Mouse (Mus musculus) CD4-positive helper T cell, adult 2 months (primary cell): Measurements from ENCODE around the gene Nup93.

Experiments
- DNase-seq: peaks from one replicate; pipeline ENCODE4 v3.0.0-alpha.2; 2012; ENCODE audit warnings: low read depth, missing footprints, low spot score

The Nup93 gene

DNA sequence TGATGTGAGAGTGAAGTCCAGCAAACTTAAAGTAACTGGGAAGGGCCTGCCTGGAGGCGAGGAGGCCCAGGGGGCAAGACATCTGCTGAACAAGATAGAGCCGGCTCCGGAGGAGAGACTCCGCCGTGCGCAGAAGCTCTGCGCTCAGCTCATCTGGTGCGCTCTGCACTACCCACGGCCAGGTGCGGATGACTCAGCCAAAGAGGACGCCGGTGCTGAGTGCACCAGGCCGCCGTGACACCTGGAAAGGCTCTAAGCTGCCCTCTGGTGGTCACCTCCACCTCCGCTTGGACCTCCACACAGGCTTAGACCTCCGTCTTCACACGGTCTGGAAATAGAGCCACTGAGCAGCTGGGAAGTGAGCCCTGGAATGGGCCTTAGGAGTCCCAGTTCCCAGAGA is 27.8 kb upstream of the Nup93 start:
- DNase-seq, result peak; percentile 71

DNA sequence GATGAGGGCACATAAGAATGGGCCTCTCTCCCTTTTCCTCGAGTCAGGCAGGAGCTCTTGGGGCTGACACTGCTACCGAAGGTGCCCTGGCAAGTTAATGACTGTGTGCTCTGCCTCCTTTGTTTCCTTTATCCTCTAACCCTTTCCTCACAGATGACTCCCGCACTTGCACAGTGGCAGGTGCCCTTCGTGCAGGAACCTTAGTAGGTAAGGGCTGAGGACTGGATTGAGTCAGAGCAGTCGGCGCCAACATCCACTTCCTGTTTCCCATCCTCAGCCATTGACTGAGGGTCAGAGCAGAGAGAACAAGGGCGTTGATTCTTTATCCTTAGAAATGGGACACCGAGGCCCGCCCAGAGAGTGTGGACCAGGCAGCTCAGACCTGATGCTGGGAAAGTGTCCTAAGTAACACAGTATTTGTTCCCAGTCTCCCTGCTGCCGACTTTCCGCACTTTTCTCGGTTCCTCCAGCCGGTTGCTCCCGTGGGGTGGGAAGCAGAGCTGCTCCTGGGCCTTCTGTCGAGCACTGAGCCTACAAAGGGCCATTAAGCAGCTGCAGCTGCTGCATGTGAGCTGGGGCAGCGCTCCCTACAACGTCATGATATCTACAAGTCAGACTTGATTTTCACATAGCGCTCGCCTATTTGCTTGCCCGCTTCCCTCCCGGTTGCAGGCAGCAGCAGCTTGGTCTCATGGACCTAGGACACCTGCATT is 26.9 kb upstream of the Nup93 start:
- no peak for DNase-seq

DNA sequence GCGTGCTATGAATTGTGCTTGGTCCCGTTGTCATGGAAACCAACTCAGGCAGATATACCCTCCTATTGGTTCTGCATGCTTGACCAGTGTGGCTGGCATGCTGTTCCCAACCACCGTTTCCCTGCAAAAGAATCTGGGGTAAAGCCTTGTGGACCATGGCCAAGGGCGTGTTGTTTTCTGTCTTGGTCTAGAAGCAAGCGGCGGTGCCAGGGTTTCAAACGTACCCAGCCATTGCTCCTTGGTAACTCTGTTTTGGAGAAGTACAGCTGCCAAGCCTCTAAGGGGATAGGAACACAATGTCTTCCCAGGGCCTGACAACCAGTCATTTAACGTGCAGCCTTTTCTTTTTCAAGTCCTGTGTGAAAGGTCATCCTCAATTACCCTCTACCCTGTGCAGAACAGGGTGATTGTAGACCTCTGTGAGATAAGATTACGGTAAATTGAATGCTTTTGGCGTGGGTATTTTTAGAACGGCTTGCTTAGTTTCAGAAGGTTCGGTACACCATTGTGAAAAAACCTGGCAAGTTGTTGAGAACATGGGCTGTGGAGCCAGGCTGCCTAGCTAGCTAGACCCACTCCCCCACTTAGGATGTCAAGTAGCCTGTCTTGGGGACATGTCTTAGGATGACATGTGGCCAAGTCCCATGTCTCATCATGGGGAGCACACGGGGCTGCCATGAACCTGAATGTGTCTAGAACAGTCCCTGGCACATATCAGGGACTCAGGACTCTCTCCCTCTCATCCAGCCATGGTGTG is 24.9 kb upstream of the Nup93 start:
- no peak for DNase-seq

DNA sequence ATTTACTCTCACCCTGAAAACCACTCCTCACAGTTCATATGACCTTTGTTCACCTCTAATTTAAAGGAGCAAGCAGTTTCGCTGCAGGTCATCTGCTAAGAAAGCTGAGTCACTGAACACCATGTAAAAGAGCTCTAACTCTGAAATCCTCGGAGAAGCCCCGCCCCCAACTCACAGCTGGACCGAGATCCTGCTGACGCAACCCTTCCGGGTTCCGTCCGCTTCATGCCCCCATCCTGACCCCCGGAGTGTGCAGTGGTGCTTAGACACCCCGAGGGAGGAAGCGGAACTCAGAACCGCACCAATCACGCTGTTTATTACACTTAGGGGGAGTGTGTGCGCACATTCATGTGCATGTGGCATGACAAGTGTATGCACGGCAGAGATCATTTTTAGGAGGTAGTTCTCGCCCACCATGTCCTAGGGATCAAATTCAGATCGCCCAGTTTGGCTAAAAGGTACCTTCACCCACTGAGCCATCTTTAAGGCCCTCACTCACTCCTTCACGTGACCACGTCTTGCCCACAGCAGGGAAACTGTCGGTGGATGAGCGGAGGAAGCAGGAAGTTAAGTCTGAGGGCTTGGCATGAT is 23.2 kb upstream of the Nup93 start:
- DNase-seq, result peak; percentile 78

DNA sequence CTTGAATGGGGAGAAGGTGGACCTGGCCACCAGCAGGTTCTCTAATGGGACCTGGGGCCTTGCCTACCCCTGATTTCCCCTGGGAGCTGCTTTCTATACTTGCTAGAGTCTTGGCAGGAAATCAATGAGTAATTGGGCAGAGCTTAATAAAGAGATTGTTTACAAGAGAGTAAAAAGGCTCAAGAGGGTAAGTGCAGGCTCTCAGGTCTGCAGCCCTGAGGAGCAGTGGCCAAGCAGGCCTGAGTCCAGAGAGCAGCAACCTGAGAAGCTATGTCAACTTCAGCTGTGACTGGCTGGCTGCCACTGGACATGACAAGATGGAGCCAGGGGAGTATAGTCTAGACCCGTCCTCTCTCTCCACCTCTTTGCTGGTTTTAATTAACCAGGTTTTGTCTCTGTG is 21.4 kb upstream of the Nup93 start:
- no peak for DNase-seq

DNA sequence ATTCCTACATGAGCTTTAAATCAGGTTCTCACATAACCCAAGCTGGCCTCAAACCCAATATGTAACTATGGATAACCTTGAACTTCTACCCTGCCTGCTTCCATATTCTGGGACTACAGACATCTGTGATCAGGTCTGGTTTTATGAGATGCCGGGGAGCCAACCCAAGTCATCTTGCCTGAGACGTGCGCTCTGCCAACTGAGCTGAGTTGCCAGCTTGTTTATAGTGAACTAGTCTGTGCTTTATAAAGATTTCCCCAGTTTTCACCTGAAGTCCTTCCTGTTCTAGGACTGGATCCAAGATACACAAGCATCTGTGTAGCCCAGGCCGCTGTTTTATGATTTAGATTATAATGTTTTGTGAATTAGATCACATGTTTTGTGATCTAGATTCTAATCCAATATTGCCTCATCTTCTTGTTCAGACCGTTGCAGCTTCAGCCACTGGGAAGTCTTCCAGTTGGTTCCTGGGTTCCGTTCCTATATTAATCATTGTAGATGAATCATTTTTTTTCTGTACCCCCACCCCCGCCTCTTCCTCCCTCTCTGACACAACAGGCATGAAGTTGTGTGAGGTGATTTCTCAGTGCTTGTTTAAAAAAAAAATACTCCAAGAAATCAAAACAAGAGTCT is 19.7 kb upstream of the Nup93 start:
- DNase-seq, result no peak

DNA sequence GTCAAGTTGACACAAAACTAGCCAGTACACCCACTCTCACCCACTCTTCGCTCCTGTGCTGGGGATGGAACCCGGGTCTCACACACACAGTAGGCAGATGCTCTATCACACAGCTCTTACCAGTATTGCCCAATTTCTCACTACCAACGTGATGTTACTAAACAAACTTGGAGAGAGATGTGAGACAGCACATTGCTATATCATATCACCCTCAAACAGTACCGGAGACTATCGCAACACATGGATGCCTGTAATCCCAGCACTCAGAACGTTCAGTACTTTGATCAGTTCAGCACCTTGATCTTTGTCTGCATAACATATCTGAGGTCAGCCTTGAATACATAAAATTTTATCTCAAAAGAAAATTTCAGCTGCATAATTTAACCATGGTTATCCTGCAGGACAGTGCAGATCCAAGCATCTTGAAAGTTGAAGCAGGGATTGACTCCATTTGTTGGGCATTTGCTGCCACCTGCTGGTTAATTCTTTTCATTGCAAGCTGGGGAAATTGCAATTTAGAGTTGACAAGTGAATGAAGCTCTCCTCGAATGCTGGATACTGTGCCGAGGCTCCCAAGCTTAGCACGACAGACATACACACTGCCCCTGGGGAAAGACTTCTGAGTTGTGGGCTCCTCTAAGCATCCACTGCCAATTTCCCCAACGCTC is 15.0 kb upstream of the Nup93 start:
- peak; percentile 64 for DNase-seq

DNA sequence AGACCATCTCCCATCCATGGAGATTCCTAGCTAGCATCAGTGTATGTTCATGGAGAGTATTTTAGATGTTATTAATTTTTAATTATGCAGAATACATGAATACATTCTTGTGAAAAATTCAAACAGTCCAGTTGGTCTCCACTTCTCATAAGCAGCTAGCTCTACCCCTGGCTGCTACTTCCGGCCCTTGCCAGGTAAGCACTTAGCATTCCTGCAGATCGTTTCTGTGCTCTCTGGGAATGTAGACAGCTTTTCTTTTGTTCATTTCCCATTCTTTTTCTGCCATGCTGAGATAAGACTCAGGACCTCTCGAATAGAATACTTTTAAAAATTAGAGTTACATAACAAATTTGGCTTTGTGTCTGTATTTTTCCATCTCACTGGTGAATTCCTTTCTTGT is 10.3 kb upstream of the Nup93 start:
- DNase-seq, result no peak

DNA sequence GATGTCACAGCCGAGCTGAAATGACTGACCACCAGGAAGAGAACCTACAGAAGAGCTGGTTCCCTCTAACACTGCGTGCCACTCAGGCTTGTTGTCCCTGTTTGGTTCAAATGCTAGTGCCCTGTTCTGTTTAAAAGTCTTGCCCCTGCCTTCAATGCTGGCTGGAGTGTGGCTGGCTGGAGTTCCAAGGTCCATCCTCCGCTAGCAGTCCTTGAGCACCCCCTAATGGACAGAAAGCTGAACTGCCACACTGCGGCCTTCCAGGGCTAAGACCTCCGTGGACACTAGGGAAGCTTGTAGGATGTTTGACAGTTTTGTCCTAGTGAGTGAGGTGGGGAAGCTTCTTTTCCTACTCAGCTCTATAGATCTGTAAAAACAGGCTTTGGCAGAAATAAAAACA is 8.6 kb upstream of the Nup93 start:
- peak; percentile 52 for DNase-seq

DNA sequence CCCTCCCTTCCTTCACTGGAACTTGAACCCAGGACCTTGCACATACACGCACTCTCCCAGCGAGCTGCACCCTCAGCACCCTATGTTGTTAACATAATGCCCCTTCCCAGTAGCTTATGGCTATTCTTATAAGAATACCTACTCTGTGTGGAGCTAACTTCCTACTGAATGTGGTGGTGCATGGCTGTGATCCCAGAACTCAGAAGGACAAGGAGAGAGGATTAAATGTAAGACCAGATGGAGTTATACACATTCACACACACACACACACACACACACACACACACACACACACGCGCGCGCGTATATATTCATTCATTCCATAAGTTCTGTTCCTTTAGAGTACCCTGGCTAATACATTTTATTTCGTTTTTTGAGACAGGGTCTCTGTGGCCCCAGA is 8.1 kb upstream of the Nup93 start:
- no peak for DNase-seq

DNA sequence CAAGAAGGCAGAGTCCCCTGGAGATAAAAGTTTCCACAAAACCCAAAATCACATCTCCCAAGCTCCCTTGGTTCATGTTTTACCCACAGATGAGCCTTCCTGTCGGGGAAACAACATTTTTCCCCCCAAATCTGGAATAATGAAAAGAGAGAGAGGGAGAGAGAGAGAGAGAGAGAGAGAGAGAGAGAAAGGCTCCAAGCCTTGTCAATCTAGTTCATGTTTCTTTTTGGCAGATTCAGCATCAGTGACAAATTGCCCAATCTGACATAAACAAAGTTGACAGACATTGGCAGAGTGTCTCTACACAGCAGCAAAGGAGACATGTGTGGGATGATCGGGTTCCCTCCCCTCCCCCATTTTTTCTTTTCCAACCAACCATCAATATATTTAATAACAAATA is 6.9 kb upstream of the Nup93 start:
- DNase-seq, result no peak

DNA sequence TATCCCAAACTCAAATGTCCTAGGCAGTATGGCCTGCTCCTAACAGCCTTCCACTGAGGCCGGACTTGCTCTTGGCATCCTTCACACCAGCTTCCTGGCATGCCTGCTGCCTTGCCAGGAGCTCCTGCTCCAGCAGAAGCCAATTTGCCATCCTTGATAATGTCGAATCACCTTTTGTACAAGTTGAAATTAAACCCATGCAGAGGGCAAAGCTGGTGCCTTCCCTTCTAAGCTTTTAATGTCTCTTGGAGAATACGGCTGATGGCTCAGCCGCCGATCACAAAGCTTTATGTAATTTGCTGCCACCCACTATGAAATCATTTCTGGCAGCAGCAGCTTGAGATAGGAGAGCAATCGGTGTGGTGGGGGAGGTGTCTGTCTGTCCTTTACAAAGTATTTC is 4.7 kb upstream of the Nup93 start:
- no peak for DNase-seq

DNA sequence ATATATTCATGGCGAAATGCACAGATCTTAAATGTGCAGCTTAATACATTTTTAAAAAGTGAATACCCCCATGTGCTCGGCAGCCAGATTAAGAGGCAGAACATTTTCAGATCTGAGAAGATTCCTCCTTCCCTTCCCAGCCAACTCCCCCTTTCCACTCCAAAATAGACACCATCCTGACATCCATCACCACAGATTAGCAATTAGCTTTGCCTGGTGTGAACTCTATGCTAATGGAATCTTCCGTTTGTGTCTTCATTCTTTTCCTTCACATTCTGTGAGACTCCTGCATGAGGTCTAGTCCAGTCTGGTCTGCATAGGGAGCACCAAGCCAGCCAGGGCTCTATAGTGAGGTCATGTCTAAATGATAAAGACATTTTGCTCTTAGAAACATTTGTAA is 4.1 kb upstream of the Nup93 start:
- no peak for DNase-seq

DNA sequence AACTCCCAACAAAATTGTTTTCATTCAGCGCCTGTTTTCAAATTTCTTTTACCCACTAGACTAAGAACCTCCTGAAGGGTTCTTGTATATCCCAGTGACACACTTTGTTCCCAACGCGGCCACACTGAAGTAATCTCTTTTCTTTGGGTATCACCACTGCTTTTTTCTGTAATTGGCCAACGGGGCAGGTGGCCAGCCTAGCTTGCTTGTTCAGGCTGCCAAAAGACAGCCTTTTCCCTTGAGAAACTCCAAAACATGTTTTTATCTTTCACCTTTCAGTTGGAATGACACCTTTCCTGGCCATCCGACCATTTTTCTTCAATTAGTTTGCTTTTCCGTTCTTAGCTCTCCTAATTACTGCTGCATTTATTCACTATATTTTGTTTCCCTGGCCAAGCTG is 545 bp upstream of the Nup93 start:
- DNase-seq, result no peak

DNA sequence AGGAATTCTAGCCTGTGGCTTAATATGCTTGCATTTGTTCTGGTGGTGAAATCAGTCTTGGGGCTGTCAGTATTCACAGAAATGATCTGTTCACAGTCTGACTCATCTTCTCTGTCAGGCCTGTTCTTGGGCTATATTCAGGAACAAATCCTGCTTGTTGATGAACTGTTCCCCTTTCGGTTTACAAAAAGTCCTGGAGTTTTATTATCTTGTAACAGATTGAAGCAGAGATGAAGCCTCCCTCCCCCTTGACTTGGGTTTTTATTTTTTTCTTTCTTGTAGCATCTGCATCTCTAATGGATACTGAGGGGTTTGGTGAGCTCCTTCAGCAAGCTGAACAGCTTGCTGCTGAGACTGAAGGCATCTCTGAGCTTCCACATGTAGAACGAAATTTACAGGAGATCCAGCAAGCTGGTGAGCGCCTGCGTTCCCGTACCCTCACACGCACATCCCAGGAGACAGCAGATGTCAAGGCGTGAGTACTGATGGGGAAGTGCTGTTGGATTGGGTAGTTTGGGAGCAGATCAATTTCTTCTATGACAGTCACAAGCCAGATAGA is 13.1 kb downstream of the Nup93 start:
- DNase-seq, result no peak

DNA sequence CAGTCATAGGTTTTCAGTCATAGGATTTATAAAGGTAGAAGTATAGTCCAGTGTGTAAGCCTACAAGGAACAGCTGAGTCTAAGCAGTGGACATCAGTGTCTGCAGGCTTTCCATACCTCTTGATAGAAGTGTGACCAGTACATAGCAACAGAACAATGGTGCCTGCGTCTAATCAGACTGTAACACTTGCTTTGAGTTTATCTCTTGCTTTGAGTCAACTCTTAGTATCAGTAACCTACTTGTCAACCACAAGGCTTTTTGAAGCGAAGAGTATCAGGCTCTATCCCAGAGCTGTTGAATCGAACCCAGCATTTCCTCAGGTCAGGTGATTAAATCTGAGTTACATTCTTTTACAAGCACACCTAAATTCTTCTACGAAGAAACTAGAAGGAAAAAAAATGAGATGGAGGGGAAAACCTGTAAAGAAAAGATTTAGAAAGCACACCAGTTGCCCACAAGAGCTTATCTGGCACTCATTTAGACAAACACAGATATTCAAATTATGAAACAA is 25.9 kb downstream of the Nup93 start:
- DNase-seq, result no peak

DNA sequence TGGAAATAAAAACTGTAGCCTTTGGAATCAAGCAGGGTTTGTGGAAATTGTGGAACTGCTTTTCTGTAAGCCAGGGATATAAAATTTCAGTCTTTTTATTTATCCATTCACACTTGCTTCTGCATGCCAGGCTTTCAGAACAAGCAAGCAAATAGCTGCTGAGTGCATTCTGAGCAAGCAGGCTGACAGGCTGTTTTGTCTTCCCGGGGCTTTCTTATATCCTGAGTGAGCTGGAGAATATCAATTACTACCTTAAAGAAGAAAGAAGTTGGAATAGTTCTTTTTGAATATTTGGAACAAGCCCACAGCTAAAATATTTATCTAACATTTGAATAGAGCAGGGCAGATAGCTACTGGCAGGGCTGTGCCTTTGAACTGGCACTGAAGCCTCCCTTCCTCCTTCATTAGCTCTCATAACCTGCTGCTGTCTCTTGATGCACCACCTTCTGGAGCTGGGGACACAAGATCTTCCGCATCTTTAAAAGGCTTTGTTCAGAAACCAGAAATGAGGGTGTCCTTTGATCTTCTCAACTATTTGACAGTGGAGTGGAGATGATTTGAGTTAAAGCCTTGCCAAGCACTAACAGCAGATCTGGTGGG is 35.6 kb downstream of the Nup93 start:
- DNase-seq, result no peak

DNA sequence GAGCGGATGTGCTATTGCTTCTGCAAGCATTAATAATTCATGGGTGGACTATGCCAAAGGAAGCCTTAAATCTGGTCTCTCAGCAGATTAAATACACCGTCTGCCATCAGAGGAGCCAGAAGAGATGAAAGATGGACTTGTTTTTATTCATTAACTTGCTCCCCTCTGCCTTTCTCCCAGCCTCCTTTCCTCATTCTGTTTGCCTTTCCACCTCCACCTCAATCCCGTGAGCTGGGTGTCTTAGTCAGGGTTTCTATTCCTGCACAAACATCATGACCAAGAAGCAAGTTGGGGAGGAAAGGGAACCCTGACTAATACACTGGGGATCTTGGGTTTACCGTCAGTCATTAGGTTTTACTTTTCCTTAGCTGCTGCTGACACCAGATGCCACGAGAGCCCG is 44.5 kb downstream of the Nup93 start:
- no peak for DNase-seq

DNA sequence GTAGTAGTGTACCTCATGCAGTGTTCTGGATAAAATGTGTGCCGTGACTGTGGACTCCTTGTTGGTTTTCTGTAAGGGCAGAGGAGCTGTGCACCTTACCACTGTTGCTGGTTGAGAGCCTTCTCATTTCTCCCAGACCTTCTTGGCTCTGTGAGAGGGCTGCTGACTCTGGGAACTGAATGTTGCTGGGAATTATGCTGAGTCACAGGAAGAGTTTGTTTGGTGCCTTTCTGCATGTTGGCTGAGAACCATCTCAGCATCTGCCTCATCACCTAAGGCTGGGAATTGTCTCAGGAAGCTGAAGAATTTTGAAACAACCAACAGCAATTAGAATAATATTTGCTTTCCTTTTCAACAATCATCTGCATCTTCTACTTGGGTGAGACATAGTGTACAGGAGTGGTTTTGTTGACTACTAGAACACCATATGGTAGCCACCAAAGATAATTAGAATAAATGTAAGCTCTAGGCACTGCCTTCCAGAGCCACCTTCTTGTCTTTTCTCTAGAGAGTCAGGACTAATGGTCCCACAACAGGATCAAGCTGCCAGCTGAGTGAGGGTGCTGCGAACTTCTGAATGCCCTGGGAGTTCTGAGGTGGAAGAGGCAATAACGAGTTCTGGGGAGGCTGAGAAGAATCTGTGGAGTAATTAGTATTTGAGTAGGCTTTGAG is 48.4 kb downstream of the Nup93 start:
- no peak for DNase-seq

DNA sequence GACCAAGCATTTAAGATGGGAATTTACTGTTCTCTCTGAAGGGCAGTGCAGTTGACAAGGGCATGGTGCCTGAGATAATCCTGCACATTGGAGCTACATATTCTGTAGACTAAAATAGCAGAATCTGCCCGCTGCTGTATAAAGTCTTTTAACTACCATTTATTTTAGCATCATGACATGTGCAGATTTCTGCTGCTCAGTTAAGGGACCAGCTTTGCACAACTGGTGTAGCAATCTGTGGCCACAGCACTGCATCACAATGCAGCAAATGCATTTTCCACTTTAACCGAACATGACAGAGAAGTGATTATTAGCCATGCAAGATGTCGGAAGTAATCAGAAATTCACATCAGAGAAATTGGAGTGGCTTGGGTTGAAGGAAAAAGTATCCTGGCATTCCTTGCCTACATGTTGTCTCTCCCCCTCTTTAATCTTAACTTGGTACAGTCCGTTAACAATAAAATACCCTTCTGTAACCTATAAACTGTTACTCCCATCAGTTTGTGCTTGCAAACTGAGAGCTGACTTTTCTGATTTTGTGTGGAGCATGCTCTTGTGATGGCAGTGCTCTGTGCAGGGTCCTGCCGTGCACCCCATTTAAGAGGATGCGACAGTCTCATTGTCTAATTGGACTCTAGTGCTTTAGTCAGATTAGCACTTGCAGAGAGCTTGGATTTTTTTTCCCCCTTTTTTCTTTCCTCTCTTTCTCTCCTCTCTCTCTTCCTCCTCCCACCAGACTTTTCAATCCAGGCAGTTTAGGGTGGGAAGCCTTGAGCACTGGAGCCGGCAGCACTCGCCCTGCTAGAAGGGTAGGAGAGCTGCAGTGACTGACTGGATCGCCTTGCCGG is 52.2 kb downstream of the Nup93 start:
- no peak for DNase-seq
